8 mouse cellular contexts compared by ENCODE assay signal in genomic region chr19:45113791-45114460, GRCm38 (mm10). TPM values are rescaled to one million over a fixed set of nuclear protein-coding genes. Genes with fewer than 3 reads are reported as not detected.
DNase-seq lines count a peak whose midpoint lies in the region; ATAC-seq and TF ChIP-seq lines count a peak whose summit lies in the region.
"Had no signal": no experiment of that assay in that cellular context is flagged by ENCODE, and none has a peak within 500 bp of the region (broad histone marks: within the 10 kb centered on the region; RNA-seq: fewer than 3 reads in every experiment).

No protein-coding gene starts in this region.

- H3K9ac ChIP-seq in ES-Bruce4 (ENCODE audit: low read depth, poor library complexity, severe bottlenecking), result peak overlapping the region; percentile 49
- H3K9ac ChIP-seq in ES-E14 (ENCODE audit: insufficient read depth, low read depth, low read length, poor library complexity, severe bottlenecking), result peak overlapping the region; percentile 58
- H3K9ac ChIP-seq in intestine, postnatal 0 days (ENCODE audit: low read depth, low read length), result no peak overlapping the region
- no peak overlapping the region for H3K9ac ChIP-seq in liver, embryonic 15.5 days

- TF ChIP-seq POLR2A in ES-Bruce4 (IDR thresholded peaks at IDR 0.05; ENCODE audit: insufficient read depth, low read length), result no peak

- DNase-seq in ES-E14 (ENCODE audit: low read depth, low spot score), result peak; percentile 55
- DNase-seq in frontal cortex, postnatal 36 days (ENCODE audit: low spot score in 2 of 2), result no peak
- no peak for DNase-seq in cerebellum, adult 8-10 months
- DNase-seq in urinary bladder, adult 2 months (ENCODE audit: low spot score), result no peak

- WGBS in intestine, postnatal 0 days, result 12% methylated on average over 18 of the region's 18 CpGs
- WGBS in liver, embryonic 15.5 days (ENCODE audit: insufficient replicate concordance), result 13% methylated on average over 18 of the region's 18 CpGs

- no peak for TF ChIP-seq CTCF in ES-Bruce4 (IDR thresholded peaks at IDR 0.05; ENCODE audit: low read depth, low read length)
- TF ChIP-seq CTCF in intestine, postnatal 0 days (IDR thresholded peaks at IDR 0.05; ENCODE audit: low read depth), result no peak

- no peaks in the 10 kb centered on the region for H3K9me3 ChIP-seq in ES-Bruce4 (replicated peaks; ENCODE audit: control insufficient read depth, insufficient read depth, low read length, poor library complexity, severe bottlenecking)
- H3K9me3 ChIP-seq in ES-E14 (ENCODE audit: control insufficient read depth, insufficient read depth, low read depth, low read length), result no peaks in the 10 kb centered on the region
- H3K9me3 ChIP-seq in intestine, postnatal 0 days (ENCODE audit: control insufficient read depth), result no peaks in the 10 kb centered on the region
- no peaks in the 10 kb centered on the region for H3K9me3 ChIP-seq in liver, embryonic 15.5 days (replicated peaks)

- H3K4me3 ChIP-seq in ES-Bruce4 (ENCODE audit: low read depth, low read length) (no peak overlapping the region), ES-E14 (ENCODE audit: insufficient read depth in 1 of 2, low read depth in 1 of 2, low read length in 2 of 2, poor library complexity in 1 of 2, severe bottlenecking in 1 of 2) (peak overlapping the region; percentile 24 to 37; a peak in 3 of 4 replicates)
- no peak overlapping the region for H3K4me3 ChIP-seq in intestine, postnatal 0 days (ENCODE audit: low read depth, low read length)
- no peak overlapping the region for H3K4me3 ChIP-seq in liver, embryonic 15.5 days (replicated peaks)

- TF ChIP-seq EP300 in ES-Bruce4 (IDR thresholded peaks at IDR 0.05; ENCODE audit: insufficient read depth, low read depth, low read length), result peak; percentile 90

- peak overlapping the region; percentile 10 for H3K27ac ChIP-seq in ES-Bruce4 (ENCODE audit: insufficient read depth, low read length)
- H3K27ac ChIP-seq in ES-E14 (ENCODE audit: insufficient read depth, low read depth, low read length, poor library complexity, severe bottlenecking), result peak overlapping the region; percentile 60
- no peak overlapping the region for H3K27ac ChIP-seq in intestine, postnatal 0 days (ENCODE audit: low read depth, low read length)
- H3K27ac ChIP-seq in liver, embryonic 15.5 days (replicated peaks), result peak overlapping the region; percentile 64

- H3K4me2 ChIP-seq in intestine, postnatal 0 days (replicated peaks; ENCODE audit: low read depth), result peak overlapping the region; percentile 0; the same call in 1 of the 2 replicates
- H3K4me2 ChIP-seq in liver, embryonic 15.5 days, result peak overlapping the region; percentile 32

- no peaks in the 10 kb centered on the region for H3K4me1 ChIP-seq in ES-Bruce4 (ENCODE audit: control insufficient read depth, insufficient read depth, low read length)
- H3K4me1 ChIP-seq in ES-E14 (ENCODE audit: control insufficient read depth in 2 of 2, insufficient read depth in 2 of 2, low read length in 2 of 2, poor library complexity in 1 of 2), result peaks cover 2 to 22% of the 10 kb centered on the region in 2 experiments; a peak in 3 of 4 replicates
- H3K4me1 ChIP-seq in intestine, postnatal 0 days (replicated peaks; ENCODE audit: control insufficient read depth, insufficient read depth, low read length), result no peaks in the 10 kb centered on the region
- H3K4me1 ChIP-seq in liver, embryonic 15.5 days (replicated peaks), result peaks cover 6% of the 10 kb centered on the region

- in situ Hi-C loops in ES-E14 (cut with MboI; ENCODE audit: low sequenced_read_pairs in 2 of 2, unreplicated experiment in 2 of 2), result no loop called here

- H3K27me3 ChIP-seq in ES-Bruce4 (ENCODE audit: control insufficient read depth, insufficient read depth, low read length, poor library complexity, severe bottlenecking), result no peaks in the 10 kb centered on the region
- H3K27me3 ChIP-seq in intestine, postnatal 0 days (replicated peaks; ENCODE audit: control insufficient read depth, insufficient read depth, low read length), result peaks cover 6% of the 10 kb centered on the region; the same call in 1 of the 2 replicates
- H3K27me3 ChIP-seq in liver, embryonic 15.5 days, result peaks cover 18% of the 10 kb centered on the region

- no peak for ATAC-seq in intestine, postnatal 0 days
- peak; percentile 77 for ATAC-seq in liver, embryonic 15.5 days (ENCODE audit: insufficient read depth)
- ATAC-seq: inflammation-experienced regulatory T-cells, adult 6 months had no signal

- H3K36me3 ChIP-seq in ES-Bruce4 (ENCODE audit: control insufficient read depth, insufficient read depth, low read length, poor library complexity, severe bottlenecking), result no peaks in the 10 kb centered on the region
- H3K36me3 ChIP-seq in ES-E14 (ENCODE audit: control insufficient read depth, insufficient read depth, low read length, poor library complexity, severe bottlenecking), result no peaks in the 10 kb centered on the region
- no peaks in the 10 kb centered on the region for H3K36me3 ChIP-seq in intestine, postnatal 0 days (ENCODE audit: control insufficient read depth, insufficient read depth)
- H3K36me3 ChIP-seq in liver, embryonic 15.5 days (replicated peaks), result no peaks in the 10 kb centered on the region

TF ChIP-seq in ES-E14, 5 proteins besides CTCF, POLR2A, EP300 and RAD21:
- TF ChIP-seq ZNF384 (IDR thresholded peaks at IDR 0.05; ENCODE audit: low read depth, low read length) (no peak), HCFC1 (IDR thresholded peaks at IDR 0.05; ENCODE audit: borderline replicate concordance, insufficient read depth, low read length) (no peak), CHD2 (IDR thresholded peaks at IDR 0.05; ENCODE audit: low read depth, low read length) (no peak), MAFK (IDR thresholded peaks at IDR 0.05; ENCODE audit: insufficient read depth, low read depth, low read length) (no peak), ZC3H11A (IDR thresholded peaks at IDR 0.05; ENCODE audit: borderline replicate concordance, low read depth, low read length) (no peak)

RNA-seq across cellular contexts. Expression of gene Tlx1, which starts 36.6 kb away (rescaled TPM):
- not detected in 2 replicates for polyA plus RNA-seq in ES-Bruce4 (2011; ENCODE audit: insufficient read depth, insufficient read length, low read depth, missing spikeins)
- 0.21 and 0.36 TPM in 2 replicates for total RNA-seq in ES-E14 (2012; rRNA removed)
- polyA plus RNA-seq in intestine, postnatal 0 days (2015; fragmentation: Nextera tagmentation; extraction: Ambion mirVana), result not detected in 2 replicates
- not detected in 2 replicates for polyA plus RNA-seq in liver, embryonic 15.5 days (2015; fragmentation: Nextera tagmentation; extraction: Ambion mirVana)
- polyA plus RNA-seq in urinary bladder, adult 2 months (2012; rRNA removed), result not detected in 2 replicates
- polyA plus RNA-seq: inflammation-experienced regulatory T-cells, adult 6 months had no signal

RNA-seq across cellular contexts. Expression of gene Kazald1, which starts 38.9 kb away (rescaled TPM):
- polyA plus RNA-seq in ES-Bruce4 (2011; ENCODE audit: insufficient read depth, insufficient read length, low read depth, missing spikeins), result 0.67 and 0.85 TPM in 2 replicates
- 0.63 and 1.2 TPM in 2 replicates for total RNA-seq in ES-E14 (2012; rRNA removed)
- polyA plus RNA-seq in intestine, postnatal 0 days (2015; fragmentation: Nextera tagmentation; extraction: Ambion mirVana), result 1.2 and 2.1 TPM in 2 replicates
- 0.24 and 0.32 TPM in 2 replicates for polyA plus RNA-seq in liver, embryonic 15.5 days (2015; fragmentation: Nextera tagmentation; extraction: Ambion mirVana)
- polyA plus RNA-seq in urinary bladder, adult 2 months (2012; rRNA removed), result 24.9 and 25.1 TPM in 2 replicates

Comparison
In these comparisons a context has a peak if more than half of its experiments do, and no peak if none do; other contexts are left out.
1. H3K4me3 ChIP-seq: peak in ES-E14 (2 of 2); none in ES-Bruce4 (single experiment), intestine, postnatal 0 days (single experiment) and liver, embryonic 15.5 days (single experiment).
2. H3K9ac ChIP-seq: peak in ES-Bruce4 (single experiment) and ES-E14 (single experiment); none in intestine, postnatal 0 days (single experiment) and liver, embryonic 15.5 days (single experiment).